Mouse (Mus musculus) liver, embryonic 13.5 days (tissue): ENCODE results near the gene Pde4b. TPM values are rescaled to one million over a fixed set of nuclear protein-coding genes. Genes with fewer than 3 reads are reported as not detected.
"Not testable (repeated sequence)": the region's sequence is repeated elsewhere in the genome, so short reads cannot be mapped to it uniquely, and the experiment has no call there.

ENCODE experiments used
- ATAC-seq: fragments of 200-750 bp; cut with Nextera tagmentation; 2 replicates; pipeline ENCODE4 v1.8.0; 2017; ENCODE audit warnings: low read depth, mild to moderate bottlenecking, moderate number of reproducible peaks, moderate library complexity
- DNase-seq: peaks from one replicate; pipeline ENCODE4 v3.0.0; 2022
- H3K27ac ChIP-seq: fragments of 300-500 bp; sonication (generic); 2 replicates; pipeline ENCODE4 v1.5.1; 2015; ENCODE audit warnings: moderate library complexity, mild to moderate bottlenecking, inconsistent platforms
- H3K27me3 ChIP-seq: fragments of 300-500 bp; sonication (generic); 2 replicates; pipeline ENCODE4 v1.6.1; 2015; ENCODE audit warnings: mild to moderate bottlenecking, inconsistent platforms
- H3K36me3 ChIP-seq: fragments of 300-500 bp; sonication (generic); 2 replicates; pipeline ENCODE4 v1.6.1; 2015; ENCODE audit warnings: mild to moderate bottlenecking, inconsistent platforms
- H3K4me1 ChIP-seq: fragments of 300-500 bp; sonication (generic); replicated peaks from 2 replicates; pipeline ENCODE4 v1.6.1; 2015; ENCODE audit warnings: inconsistent platforms
- H3K4me2 ChIP-seq: fragments of 300-500 bp; sonication (generic); 2 replicates; pipeline ENCODE4 v1.6.1; 2015; ENCODE audit warnings: inconsistent platforms, mild to moderate bottlenecking, moderate library complexity
- H3K4me3 ChIP-seq: fragments of 300-500 bp; sonication (generic); replicated peaks from 2 replicates; pipeline ENCODE4 v1.5.1; 2015; ENCODE audit warnings: mild to moderate bottlenecking, inconsistent platforms
- H3K9ac ChIP-seq: fragments of 300-500 bp; sonication (generic); 2 replicates; pipeline ENCODE4 v1.6.1; 2015; ENCODE audit warnings: mild to moderate bottlenecking, inconsistent platforms
- H3K9me3 ChIP-seq: fragments of 300-500 bp; sonication (generic); replicated peaks from 2 replicates; pipeline ENCODE4 v1.6.1; 2016; ENCODE audit warnings: inconsistent platforms
- WGBS: fragments of 180-500 bp; shearing (Covaris S2); methylation state at CpG from one replicate; pipeline ENCODE4 v1.1.7; 2015; ENCODE audit not compliant: insufficient replicate concordance; 5-methylcytosine and 5-hydroxymethylcytosine counted together
- polyA plus RNA-seq: library from polyadenylated mRNA; unstranded; fragments of >200 nt; fragmentation: Nextera tagmentation; extraction: Ambion mirVana; gene quantifications from 2 replicates; pipeline ENCODE4 v1.2.1, GENCODE M21; 2015

The Pde4b gene
- polyA plus RNA-seq, 1 experiment from 2014 or later: 2.2 TPM

GRCm38 (mm10) chr4:102488000-102488399, 400.7 kb downstream of the Pde4b start:
- Histone ChIP-seq H3K36me3 (no peaks in the 10 kb centered on the region), H3K27ac (no peak overlapping the region), H3K4me3 (no peak overlapping the region), H3K9ac (no peak overlapping the region), H3K4me2 (no peak overlapping the region), H3K4me1 (no peaks in the 10 kb centered on the region), H3K27me3 (no peaks in the 10 kb centered on the region), H3K9me3 (no peaks in the 10 kb centered on the region)
- 30% methylated on average over 2 of the region's 2 CpGs for WGBS
- DNase-seq: no peak
- no peak for ATAC-seq

- no peak overlapping the region for H3K4me2 ChIP-seq
- ATAC-seq: no peak
- no peaks in the 10 kb centered on the region; the same call in 1 of the 2 replicates for H3K4me1 ChIP-seq
- no peak for DNase-seq
- 72% methylated on average over 11 of the region's 11 CpGs for WGBS
- H3K27me3 ChIP-seq: no peaks in the 10 kb centered on the region
- no peaks in the 10 kb centered on the region for H3K36me3 ChIP-seq
- no peaks in the 10 kb centered on the region for H3K9me3 ChIP-seq
- H3K9ac ChIP-seq: no peak overlapping the region
- no peak overlapping the region for H3K4me3 ChIP-seq
- no peak overlapping the region for H3K27ac ChIP-seq
These were observed 404.3 kb downstream of the Pde4b start for GRCm38 (mm10) chr4:102491468-102492123.

- ATAC-seq: no peak
- Histone ChIP-seq H3K27ac (no peak overlapping the region), H3K4me3 (no peak overlapping the region), H3K4me1 (no peaks in the 10 kb centered on the region; the same call in 1 of the 2 replicates), H3K9ac (no peak overlapping the region), H3K27me3 (no peaks in the 10 kb centered on the region), H3K9me3 (no peaks in the 10 kb centered on the region), H3K4me2 (no peak overlapping the region), H3K36me3 (no peaks in the 10 kb centered on the region)
- DNase-seq: no peak
- WGBS: 86% methylated on average over 5 of the region's 5 CpGs
These were observed 405.6 kb downstream of the Pde4b start for GRCm38 (mm10) chr4:102492911-102493310.

GRCm38 (mm10) chr4:102493342-102494128, 406.2 kb downstream of the Pde4b start:
- no peaks in the 10 kb centered on the region for H3K36me3 ChIP-seq
- DNase-seq (no peak), ATAC-seq (no peak)
- no peaks in the 10 kb centered on the region for H3K27me3 ChIP-seq
- no peak overlapping the region for H3K27ac ChIP-seq
- no peak overlapping the region for H3K4me3 ChIP-seq
- WGBS: 42% methylated on average over 4 of the region's 4 CpGs
- no peaks in the 10 kb centered on the region for H3K9me3 ChIP-seq
- no peak overlapping the region for H3K9ac ChIP-seq
- no peak overlapping the region for H3K4me2 ChIP-seq
- H3K4me1 ChIP-seq: no peaks in the 10 kb centered on the region; the same call in 1 of the 2 replicates

GRCm38 (mm10) chr4:102494203-102494602, 406.9 kb downstream of the Pde4b start:
- WGBS: 73% methylated on average over 10 of the region's 10 CpGs

DNA sequence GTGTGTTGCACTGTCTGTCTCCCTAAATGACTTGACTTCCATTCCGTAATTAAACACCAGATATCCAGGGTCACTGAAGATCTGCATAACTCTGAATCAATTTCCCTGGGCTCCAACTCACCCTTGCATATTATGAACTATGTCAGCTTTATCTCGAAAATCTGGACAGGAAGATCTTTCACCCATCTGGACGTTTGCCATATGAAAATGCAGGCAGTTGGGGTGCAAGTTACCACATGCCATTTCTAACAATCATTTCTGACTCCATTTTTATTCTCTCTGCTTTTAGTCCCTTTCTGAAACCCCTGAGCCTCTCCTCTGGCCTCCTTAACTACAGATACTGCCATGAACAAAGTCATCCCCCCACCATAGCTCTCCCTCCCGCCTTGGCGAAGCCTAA, 407.7 kb downstream of the Pde4b start:
- 54% methylated on average over 5 of the region's 5 CpGs for WGBS
- Histone ChIP-seq H3K36me3 (no peaks in the 10 kb centered on the region), H3K4me3 (no peak overlapping the region), H3K4me2 (no peak overlapping the region), H3K9me3 (no peaks in the 10 kb centered on the region), H3K27ac (no peak overlapping the region), H3K27me3 (no peaks in the 10 kb centered on the region), H3K9ac (no peak overlapping the region), H3K4me1 (no peaks in the 10 kb centered on the region; the same call in 1 of the 2 replicates)
- no peak for ATAC-seq
- DNase-seq: no peak

More at GRCm38 (mm10) chr4:102494203-102494602, 406.9 kb downstream of the Pde4b start:
- H3K36me3 ChIP-seq, H3K9ac ChIP-seq, H3K4me1 ChIP-seq, H3K4me2 ChIP-seq, H3K27me3 ChIP-seq, H3K27ac ChIP-seq, DNase-seq, H3K4me3 ChIP-seq, H3K9me3 ChIP-seq: not testable (repeated sequence)
- peak; percentile 86 for ATAC-seq

DNA sequence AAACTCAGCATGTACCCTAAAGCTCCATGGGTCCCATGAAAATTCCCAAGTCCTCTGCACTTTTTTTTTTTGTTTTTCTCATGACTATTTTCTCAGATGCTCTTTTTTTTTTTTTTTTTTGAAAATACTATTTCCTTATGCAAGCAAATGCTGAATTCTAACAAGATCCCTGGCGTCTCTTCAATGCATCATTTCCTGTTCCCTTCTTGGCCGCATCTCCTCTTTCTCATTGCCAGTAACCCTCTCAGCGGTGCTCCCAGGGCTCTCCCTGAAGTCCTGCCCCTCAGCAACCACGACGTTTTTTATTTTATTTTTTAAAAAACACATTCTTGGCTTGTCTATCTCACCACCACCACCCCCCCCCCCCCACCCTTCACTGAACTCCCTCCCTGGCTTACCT, 408.1 kb downstream of the Pde4b start:
- DNase-seq: no peak
- no peaks in the 10 kb centered on the region for H3K9me3 ChIP-seq
- H3K9ac ChIP-seq: no peak overlapping the region
- no peak overlapping the region for H3K27ac ChIP-seq
- WGBS: 31% methylated on average over 5 of the region's 5 CpGs
- no peaks in the 10 kb centered on the region for H3K27me3 ChIP-seq
- H3K4me2 ChIP-seq: no peak overlapping the region
- ATAC-seq: no peak
- H3K36me3 ChIP-seq: no peaks in the 10 kb centered on the region
- H3K4me1 ChIP-seq: no peaks in the 10 kb centered on the region; the same call in 1 of the 2 replicates
- H3K4me3 ChIP-seq: no peak overlapping the region

DNA sequence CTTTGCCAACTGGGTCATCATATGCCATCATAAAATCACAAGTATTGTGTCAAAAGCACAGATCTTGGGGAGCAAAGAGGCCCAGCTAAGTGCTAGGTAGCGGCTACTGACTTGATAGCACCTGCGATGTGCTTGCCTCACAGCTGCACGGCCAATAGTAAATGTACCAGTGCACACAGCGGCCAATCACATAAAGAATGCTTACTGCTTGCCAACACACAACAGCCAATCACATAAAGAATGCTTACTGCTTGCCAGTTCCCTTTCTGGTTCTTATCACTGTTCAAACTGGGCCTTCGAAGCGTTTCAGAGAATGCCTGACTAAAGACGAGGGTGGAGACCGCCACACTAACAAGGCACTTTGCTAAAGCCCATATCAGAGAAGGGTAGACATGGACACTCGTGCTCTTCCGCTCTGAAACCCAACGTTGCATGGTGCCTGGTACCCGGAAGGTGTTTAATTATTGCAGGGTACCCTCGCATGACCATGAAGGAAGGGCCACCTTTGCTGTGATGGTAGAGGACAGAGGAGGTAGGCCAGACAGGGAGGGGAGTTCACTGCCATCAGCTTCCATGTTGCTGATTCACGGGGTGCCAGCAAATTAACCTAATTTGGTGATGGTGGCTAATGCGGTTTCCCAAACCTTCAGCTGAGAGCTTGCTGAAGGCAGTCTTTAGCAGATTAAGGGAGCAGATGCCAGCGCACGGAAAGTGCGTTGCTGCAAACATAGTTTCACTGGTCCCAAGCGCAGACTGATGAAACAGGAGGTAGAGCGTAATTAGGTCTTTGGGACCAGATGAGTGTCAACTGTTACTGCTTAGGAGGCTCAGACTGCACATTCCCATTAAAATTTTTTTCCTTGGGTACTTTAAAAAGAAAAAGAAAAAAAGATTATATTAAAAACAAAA, 409.2 kb downstream of the Pde4b start:
- H3K36me3 ChIP-seq: no peaks in the 10 kb centered on the region
- no peak for DNase-seq
- no peak for ATAC-seq
- no peak overlapping the region for H3K4me2 ChIP-seq
- no peak overlapping the region for H3K4me3 ChIP-seq
- 70% methylated on average over 20 of the region's 20 CpGs for WGBS
- H3K27ac ChIP-seq: no peak overlapping the region
- H3K27me3 ChIP-seq: no peaks in the 10 kb centered on the region
- H3K4me1 ChIP-seq: no peaks in the 10 kb centered on the region; the same call in 1 of the 2 replicates
- no peak overlapping the region for H3K9ac ChIP-seq
- H3K9me3 ChIP-seq: no peaks in the 10 kb centered on the region

DNA sequence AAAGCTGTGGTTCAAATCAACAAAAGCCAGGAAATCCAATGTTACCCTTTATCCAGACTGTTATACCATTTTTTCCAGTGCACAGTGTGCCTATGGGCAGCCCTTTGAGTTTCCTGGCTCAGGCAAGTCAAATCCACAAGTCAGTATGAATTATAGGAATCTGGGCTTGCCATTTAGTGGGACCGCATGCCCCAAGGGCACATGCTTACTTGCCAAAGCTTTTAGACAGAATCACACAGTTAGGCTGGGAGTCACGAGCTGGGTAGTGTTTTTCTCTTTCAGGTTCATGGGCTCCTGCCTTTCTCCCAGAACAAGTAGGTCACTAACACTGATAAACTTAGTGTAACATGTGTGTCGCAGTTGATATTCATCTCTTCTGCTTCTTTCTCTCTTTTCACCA, 409.9 kb downstream of the Pde4b start:
- no peak for ATAC-seq
- 68% methylated on average over 3 of the region's 3 CpGs for WGBS
- H3K4me3 ChIP-seq: no peak overlapping the region
- H3K4me2 ChIP-seq: no peak overlapping the region
- H3K27ac ChIP-seq: no peak overlapping the region
- no peaks in the 10 kb centered on the region for H3K9me3 ChIP-seq
- no peak for DNase-seq
- no peak overlapping the region for H3K9ac ChIP-seq
- no peaks in the 10 kb centered on the region; the same call in 1 of the 2 replicates for H3K4me1 ChIP-seq
- no peaks in the 10 kb centered on the region for H3K36me3 ChIP-seq
- no peaks in the 10 kb centered on the region for H3K27me3 ChIP-seq

GRCm38 (mm10) chr4:102498169-102498919, 411.0 kb downstream of the Pde4b start:
- Histone ChIP-seq H3K27ac (no peak overlapping the region), H3K36me3 (no peaks in the 10 kb centered on the region), H3K9me3 (no peaks in the 10 kb centered on the region), H3K4me1 (no peaks in the 10 kb centered on the region; the same call in 1 of the 2 replicates), H3K4me3 (no peak overlapping the region), H3K27me3 (no peaks in the 10 kb centered on the region), H3K4me2 (no peak overlapping the region), H3K9ac (no peak overlapping the region)
- no peak for DNase-seq
- ATAC-seq: no peak
- 46% methylated on average over 4 of the region's 4 CpGs for WGBS
